Mouse (Mus musculus): ENCODE results near the gene B4gat1. TPM values are rescaled to one million over a fixed set of nuclear protein-coding genes. Genes with fewer than 3 reads are reported as not detected.

Gene B4gat1
- polyA plus RNA-seq, 1 experiment from 2014 or later = 45.4 TPM

Other genes starting within 250 kb of the B4gat1 start
- gene Rbm4, start 244.9 kb upstream of the B4gat1 start, polyA plus RNA-seq (2014; fragmentation: Nextera tagmentation; extraction: Ambion mirVana) = 132 and 140 TPM in 2 replicates
- gene Gm21992, start 227.2 kb upstream of the B4gat1 start, polyA plus RNA-seq (2014; fragmentation: Nextera tagmentation; extraction: Ambion mirVana) = 9.4 TPM in 2 replicates
- 69.1 and 79.5 TPM in 2 replicates for gene Rbm14, start 227.2 kb upstream of the B4gat1 start, polyA plus RNA-seq (2014; fragmentation: Nextera tagmentation; extraction: Ambion mirVana)
- gene Ccs, start 199.5 kb upstream of the B4gat1 start, polyA plus RNA-seq (2014; fragmentation: Nextera tagmentation; extraction: Ambion mirVana) = 34.3 and 40.1 TPM in 2 replicates
- gene Ccdc87, start 199.5 kb upstream of the B4gat1 start, polyA plus RNA-seq (2014; fragmentation: Nextera tagmentation; extraction: Ambion mirVana) = 0.50 and 0.69 TPM in 2 replicates
- gene Ctsf, start 183.7 kb upstream of the B4gat1 start, polyA plus RNA-seq (2014; fragmentation: Nextera tagmentation; extraction: Ambion mirVana) = 43.9 and 51.5 TPM in 2 replicates
- 0.78 and 0.88 TPM in 2 replicates for gene Actn3, start 160.9 kb upstream of the B4gat1 start, polyA plus RNA-seq (2014; fragmentation: Nextera tagmentation; extraction: Ambion mirVana)
- gene Zdhhc24, start 160.2 kb upstream of the B4gat1 start, polyA plus RNA-seq (2014; fragmentation: Nextera tagmentation; extraction: Ambion mirVana) = 11.4 and 12.9 TPM in 2 replicates
- gene Bbs1, start 132.2 kb upstream of the B4gat1 start, polyA plus RNA-seq (2014; fragmentation: Nextera tagmentation; extraction: Ambion mirVana) = 9.0 and 14.5 TPM in 2 replicates
- gene Dpp3, start 110.5 kb upstream of the B4gat1 start, polyA plus RNA-seq (2014; fragmentation: Nextera tagmentation; extraction: Ambion mirVana) = 100.0 and 103 TPM in 2 replicates
- 4.9 and 7.8 TPM in 2 replicates for gene Peli3, start 95.7 kb upstream of the B4gat1 start, polyA plus RNA-seq (2014; fragmentation: Nextera tagmentation; extraction: Ambion mirVana)
- 145 and 148 TPM in 2 replicates for gene Mrpl11, start 76.7 kb upstream of the B4gat1 start, polyA plus RNA-seq (2014; fragmentation: Nextera tagmentation; extraction: Ambion mirVana)
- gene Npas4, start 48.5 kb upstream of the B4gat1 start, polyA plus RNA-seq (2014; fragmentation: Nextera tagmentation; extraction: Ambion mirVana) = 0.08 and 0.14 TPM in 2 replicates
- 7.4 and 8.0 TPM in 2 replicates for gene Slc29a2, start 15.0 kb upstream of the B4gat1 start, polyA plus RNA-seq (2014; fragmentation: Nextera tagmentation; extraction: Ambion mirVana)
- 1.2 and 1.7 TPM in 2 replicates for gene AC124502.3, start 65 bp downstream of the B4gat1 start, polyA plus RNA-seq (2014; fragmentation: Nextera tagmentation; extraction: Ambion mirVana)
- 56.2 and 56.8 TPM in 2 replicates for gene Brms1, start 2.5 kb downstream of the B4gat1 start, polyA plus RNA-seq (2014; fragmentation: Nextera tagmentation; extraction: Ambion mirVana)
- 1.3 and 1.4 TPM in 2 replicates for gene Rin1, start 11.7 kb downstream of the B4gat1 start, polyA plus RNA-seq (2014; fragmentation: Nextera tagmentation; extraction: Ambion mirVana)
- gene Cd248, start 29.3 kb downstream of the B4gat1 start, polyA plus RNA-seq (2014; fragmentation: Nextera tagmentation; extraction: Ambion mirVana) = 12.5 and 16.2 TPM in 2 replicates
- gene Tmem151a, start 46.7 kb downstream of the B4gat1 start, polyA plus RNA-seq (2014; fragmentation: Nextera tagmentation; extraction: Ambion mirVana) = 5.4 and 7.5 TPM in 2 replicates
- gene Yif1a, start 49.7 kb downstream of the B4gat1 start, polyA plus RNA-seq (2014; fragmentation: Nextera tagmentation; extraction: Ambion mirVana) = 71.6 and 95.5 TPM in 2 replicates
- gene Cnih2, start 59.7 kb downstream of the B4gat1 start, polyA plus RNA-seq (2014; fragmentation: Nextera tagmentation; extraction: Ambion mirVana) = 350 and 370 TPM in 2 replicates
- 247 and 250 TPM in 2 replicates for gene Rab1b, start 68.2 kb downstream of the B4gat1 start, polyA plus RNA-seq (2014; fragmentation: Nextera tagmentation; extraction: Ambion mirVana)
- 26.2 and 41.1 TPM in 2 replicates for gene Klc2, start 79.7 kb downstream of the B4gat1 start, polyA plus RNA-seq (2014; fragmentation: Nextera tagmentation; extraction: Ambion mirVana)
- 25.0 and 29.4 TPM in 2 replicates for gene Pacs1, start 234.3 kb downstream of the B4gat1 start, polyA plus RNA-seq (2014; fragmentation: Nextera tagmentation; extraction: Ambion mirVana)